Mouse (Mus musculus) limb, embryonic 10.5 days (tissue): ENCODE results near the gene Inca1. TPM values are rescaled to one million over a fixed set of nuclear protein-coding genes. Genes with fewer than 3 reads are reported as not detected.
A peak's percentile ranks its signal among the peaks of the same experiment; 100 is the strongest.

Experiments used
- DNase-seq: peaks from one replicate; pipeline ENCODE4 v3.0.0-alpha.2; 2017; ENCODE audit warnings: low spot score
- H3K27ac ChIP-seq: fragments of 300-500 bp; sonication (generic); 2 replicates; pipeline ENCODE4 v1.5.1; 2016; ENCODE audit warnings: mild to moderate bottlenecking
- H3K27me3 ChIP-seq: fragments of 300-500 bp; sonication (generic); 2 replicates; pipeline ENCODE4 v1.6.1; 2016; ENCODE audit warnings: low read depth, mild to moderate bottlenecking; ENCODE audit not compliant: poor library complexity, severe bottlenecking
- H3K36me3 ChIP-seq: fragments of 300-500 bp; sonication (generic); 2 replicates; pipeline ENCODE4 v1.6.1; 2016; ENCODE audit warnings: mild to moderate bottlenecking, moderate library complexity
- H3K4me1 ChIP-seq: fragments of 300-500 bp; sonication (generic); 2 replicates; pipeline ENCODE4 v1.6.1; 2016
- H3K4me3 ChIP-seq: fragments of 300-500 bp; sonication (generic); 2 replicates; pipeline ENCODE4 v1.5.1; 2016; ENCODE audit warnings: mild to moderate bottlenecking, moderate library complexity
- H3K9me3 ChIP-seq: fragments of 300-500 bp; sonication (generic); replicated peaks from 2 replicates; pipeline ENCODE4 v1.6.1; 2016; ENCODE audit warnings: mild to moderate bottlenecking
- whole genome bisulfite sequencing: fragments of 180-500 bp; shearing (Covaris S2); methylation state at CpG from one replicate; pipeline ENCODE4 v1.1.7; 2016; 5-methylcytosine and 5-hydroxymethylcytosine counted together
- polyA plus RNA-seq: library from polyadenylated mRNA; unstranded; fragments of >200 nt; fragmentation: Nextera tagmentation; extraction: Ambion mirVana; gene quantifications from 2 replicates; pipeline ENCODE4 v1.2.1, GENCODE M21; 2016

Gene Inca1
- polyA plus RNA-seq, 1 experiment from 2014 or later: 1.2 TPM

DNA sequence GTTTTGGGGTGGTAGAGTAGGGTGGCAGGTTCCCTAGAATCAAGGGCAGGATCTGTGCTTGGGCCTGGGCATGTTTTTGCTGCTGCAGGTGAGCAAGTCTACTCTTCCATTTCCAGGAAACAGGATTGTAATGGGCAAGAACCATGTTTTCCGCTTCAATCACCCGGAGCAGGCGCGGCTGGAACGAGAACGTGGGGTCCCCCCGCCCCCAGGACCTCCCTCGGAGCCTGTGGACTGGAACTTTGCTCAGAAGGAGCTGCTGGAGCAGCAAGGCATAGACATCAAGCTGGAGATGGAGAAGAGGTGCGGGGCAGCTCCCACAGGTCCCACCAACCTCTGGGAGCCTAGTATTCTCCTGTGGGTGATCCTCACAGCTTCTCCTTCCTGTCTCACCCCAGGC, 24.8 kb upstream of the Inca1 start:
- Histone ChIP-seq H3K9me3 (no peaks in the 10 kb centered on the region), H3K36me3 (peaks cover 98% of the 10 kb centered on the region), H3K27me3 (no peaks in the 10 kb centered on the region), H3K4me1 (no peaks in the 10 kb centered on the region), H3K27ac (no peak overlapping the region), H3K4me3 (no peak overlapping the region)
- WGBS: 92% methylated on average over 9 of the region's 9 CpGs
- no peak for DNase-seq

DNA sequence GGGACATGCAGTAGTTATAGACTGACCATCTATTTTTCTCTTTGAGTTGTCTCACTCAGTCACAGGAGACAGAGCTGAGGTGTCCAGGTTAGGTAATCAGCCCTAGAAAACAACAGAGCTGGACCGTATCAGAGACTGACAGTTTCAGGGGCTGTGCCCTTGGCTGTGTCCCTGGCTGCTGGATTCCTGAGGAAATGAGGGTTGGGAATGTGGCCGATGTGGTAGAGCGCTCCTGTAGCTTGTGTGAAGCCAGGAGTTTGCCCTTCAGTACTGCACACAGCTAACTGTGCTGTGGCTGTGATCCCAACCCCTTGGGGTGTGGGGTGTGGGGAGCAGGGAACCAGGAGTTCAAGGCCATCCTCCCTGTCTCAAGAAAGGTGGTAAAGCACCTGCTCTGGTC, 21.1 kb upstream of the Inca1 start:
- peaks cover 100% of the 10 kb centered on the region for H3K36me3 ChIP-seq
- WGBS: 93% methylated on average over 3 of the region's 3 CpGs
- no peaks in the 10 kb centered on the region for H3K4me1 ChIP-seq
- H3K4me3 ChIP-seq: no peak overlapping the region
- DNase-seq: no peak
- H3K27ac ChIP-seq: no peak overlapping the region
- no peaks in the 10 kb centered on the region for H3K9me3 ChIP-seq
- H3K27me3 ChIP-seq: no peaks in the 10 kb centered on the region

DNA sequence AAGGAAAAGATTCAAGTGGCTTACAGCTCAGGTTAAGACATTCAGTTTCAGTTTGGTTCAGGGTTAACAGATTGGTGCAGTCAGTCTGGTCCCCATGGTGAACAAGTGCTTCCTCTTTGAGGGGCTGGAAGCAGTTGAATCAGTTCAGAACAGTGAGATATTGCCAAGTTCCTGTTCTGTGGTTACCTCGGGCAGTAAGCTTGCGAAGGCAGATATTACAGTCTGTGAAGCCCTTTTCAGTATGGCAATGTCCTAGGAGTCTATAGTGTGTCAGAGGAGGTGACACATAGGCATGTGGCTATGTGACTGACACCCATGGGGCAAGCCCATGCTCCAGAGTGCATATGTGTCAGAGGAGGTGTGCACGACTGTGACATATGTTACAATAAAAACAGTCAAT, 20.6 kb upstream of the Inca1 start:
- 92% methylated on average over 3 of the region's 3 CpGs for WGBS
- H3K36me3 ChIP-seq: peaks cover 100% of the 10 kb centered on the region

DNA sequence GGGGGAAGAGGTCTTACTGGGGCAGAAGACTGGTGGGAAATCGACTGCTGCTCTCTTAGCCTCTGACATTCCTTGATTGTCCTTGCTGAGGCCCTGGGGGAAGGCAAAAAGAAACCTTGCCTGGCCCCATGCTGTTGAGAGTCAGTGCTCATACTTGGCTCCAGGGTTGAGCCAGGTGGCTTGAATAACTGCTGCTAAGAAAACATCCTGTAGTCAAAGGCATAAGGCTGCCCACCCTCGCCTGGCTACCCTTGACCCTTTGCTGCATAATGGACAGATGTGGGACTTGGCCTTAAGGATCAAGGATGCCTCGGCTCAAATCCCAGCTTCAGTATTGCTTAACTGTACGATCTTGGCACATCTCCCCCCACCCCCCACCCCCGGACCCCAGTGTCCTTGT, 18.5 kb upstream of the Inca1 start:
- WGBS: 83% methylated on average over 5 of the region's 5 CpGs
- Histone ChIP-seq H3K27ac (no peak overlapping the region), H3K36me3 (peaks cover 90% of the 10 kb centered on the region), H3K27me3 (no peaks in the 10 kb centered on the region), H3K4me3 (no peak overlapping the region), H3K4me1 (no peaks in the 10 kb centered on the region), H3K9me3 (no peaks in the 10 kb centered on the region)
- DNase-seq: no peak

More for the DNA sequence above, 20.6 kb upstream of the Inca1 start:
- Histone ChIP-seq H3K4me1 (no peaks in the 10 kb centered on the region), H3K9me3 (no peaks in the 10 kb centered on the region), H3K27me3 (no peaks in the 10 kb centered on the region), H3K4me3 (no peak overlapping the region), H3K27ac (no peak overlapping the region)
- DNase-seq: no peak

DNA sequence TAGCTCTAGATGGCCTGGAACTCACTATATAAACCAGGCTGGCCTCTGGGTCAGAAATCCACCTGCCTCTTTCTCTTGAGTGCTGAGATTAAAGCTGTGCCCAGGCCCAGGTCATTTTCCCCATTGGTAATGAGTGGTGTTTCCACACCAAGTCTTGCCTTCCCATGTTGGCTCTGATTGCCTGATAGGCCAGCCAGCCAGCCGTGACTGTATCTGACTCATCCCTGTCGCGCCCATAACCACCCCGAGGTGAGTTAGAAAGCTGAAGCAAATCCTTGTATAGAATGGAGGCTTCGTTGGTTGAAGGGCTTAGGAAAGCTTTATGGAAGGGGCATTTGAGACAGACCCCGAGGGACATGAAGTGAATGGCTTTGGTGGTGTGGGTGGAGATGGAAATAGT, 15.9 kb upstream of the Inca1 start:
- no peaks in the 10 kb centered on the region for H3K4me1 ChIP-seq
- no peak for DNase-seq
- H3K27ac ChIP-seq: no peak overlapping the region
- peaks cover 87% of the 10 kb centered on the region for H3K36me3 ChIP-seq
- no peaks in the 10 kb centered on the region for H3K27me3 ChIP-seq
- no peaks in the 10 kb centered on the region for H3K9me3 ChIP-seq
- no peak overlapping the region for H3K4me3 ChIP-seq
- WGBS: 93% methylated on average over 6 of the region's 6 CpGs

DNA sequence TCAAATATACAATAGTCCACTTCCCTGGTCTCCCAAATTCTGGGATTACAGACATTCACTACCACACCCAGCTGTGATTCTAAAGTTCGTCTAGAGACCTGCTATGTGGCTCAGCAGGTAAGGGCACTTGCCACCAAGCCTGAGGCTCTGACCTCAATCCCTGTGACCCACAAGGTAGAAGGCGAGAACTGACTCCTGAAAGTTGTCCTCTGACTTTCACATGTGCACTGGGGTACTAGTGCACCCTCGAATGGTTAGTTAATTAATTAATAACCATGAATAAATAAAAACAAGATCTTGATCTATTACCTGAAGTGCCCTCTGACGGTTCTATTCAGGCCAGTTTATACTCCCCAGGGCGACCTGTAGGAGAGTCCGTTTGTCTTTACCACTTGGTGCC, 13.3 kb upstream of the Inca1 start:
- DNase-seq: no peak
- Histone ChIP-seq H3K4me1 (no peaks in the 10 kb centered on the region), H3K4me3 (no peak overlapping the region), H3K9me3 (no peaks in the 10 kb centered on the region), H3K27me3 (no peaks in the 10 kb centered on the region), H3K27ac (no peak overlapping the region), H3K36me3 (peaks cover 87% of the 10 kb centered on the region)
- 87% methylated on average over 6 of the region's 6 CpGs for whole genome bisulfite sequencing

DNA sequence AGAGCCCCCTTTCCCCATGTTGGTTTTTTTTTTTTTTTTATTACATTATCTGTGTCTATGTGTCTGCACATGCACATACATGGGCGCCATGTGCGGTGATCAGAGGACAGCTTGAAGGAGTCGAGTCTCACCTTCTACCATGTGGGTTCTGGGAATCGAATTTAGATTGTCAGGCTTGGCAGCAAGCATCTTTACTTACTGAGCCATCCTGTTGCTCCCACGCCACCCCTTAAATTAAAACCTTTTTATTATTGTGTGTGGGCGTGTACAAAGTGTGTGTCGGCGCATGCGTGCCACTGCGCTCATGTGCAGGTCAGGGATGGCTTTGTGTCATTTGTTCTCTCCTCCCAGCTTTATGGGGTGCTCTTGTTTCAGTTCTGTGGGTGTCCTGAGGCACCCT, 11.1 kb upstream of the Inca1 start:
- Histone ChIP-seq H3K36me3 (peaks cover 87% of the 10 kb centered on the region), H3K9me3 (no peaks in the 10 kb centered on the region), H3K4me1 (no peaks in the 10 kb centered on the region), H3K4me3 (no peak overlapping the region), H3K27me3 (no peaks in the 10 kb centered on the region), H3K27ac (no peak overlapping the region)
- no peak for DNase-seq
- WGBS: 93% methylated on average over 10 of the region's 10 CpGs

DNA sequence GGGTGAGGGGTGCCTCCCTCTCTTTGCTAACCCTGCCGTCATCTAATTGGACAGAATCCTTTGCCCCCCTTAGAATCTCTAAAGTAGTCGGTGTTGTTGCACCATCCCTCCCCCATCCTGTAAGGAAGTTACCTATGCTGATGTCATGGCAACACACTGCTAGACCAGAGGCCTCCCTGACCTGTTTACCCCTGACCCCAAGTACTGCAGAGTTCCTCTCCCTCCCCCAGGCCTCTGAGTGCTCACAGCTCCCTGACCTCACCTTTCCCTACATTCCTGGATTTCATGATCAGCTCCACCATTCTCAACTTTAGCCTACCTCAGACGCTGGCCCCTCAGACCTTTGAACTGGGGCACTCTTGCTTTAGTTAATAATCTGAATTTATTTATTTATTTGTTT, 6.2 kb upstream of the Inca1 start:
- WGBS: 90% methylated on average over 3 of the region's 3 CpGs
- Histone ChIP-seq H3K27me3 (no peaks in the 10 kb centered on the region), H3K36me3 (peaks cover 89% of the 10 kb centered on the region), H3K9me3 (no peaks in the 10 kb centered on the region), H3K4me1 (peaks cover 19% of the 10 kb centered on the region), H3K4me3 (no peak overlapping the region), H3K27ac (no peak overlapping the region)
- no peak for DNase-seq

DNA sequence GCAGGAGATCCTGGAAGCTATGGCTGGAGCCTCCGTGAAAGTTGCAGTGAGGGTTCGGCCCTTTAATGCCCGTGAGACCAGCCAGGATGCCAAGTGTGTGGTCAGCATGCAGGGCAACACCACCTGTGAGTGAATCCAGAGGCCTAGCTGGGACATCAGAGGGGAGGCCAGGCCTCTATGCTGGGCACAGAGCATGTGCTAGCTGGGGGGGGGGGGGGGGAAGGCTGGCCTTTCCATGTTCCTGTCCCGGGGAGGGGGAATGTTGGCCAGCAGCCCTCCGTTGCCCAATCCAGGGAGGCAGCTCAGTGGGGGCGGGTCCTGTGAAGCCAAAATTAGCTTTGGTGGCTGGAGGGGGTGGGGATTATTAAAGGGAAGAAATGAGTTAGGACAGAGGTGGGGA, 2.8 kb upstream of the Inca1 start:
- WGBS: 76% methylated on average over 6 of the region's 6 CpGs
- H3K27me3 ChIP-seq: no peaks in the 10 kb centered on the region
- peaks cover 34% of the 10 kb centered on the region for H3K4me1 ChIP-seq
- H3K27ac ChIP-seq: no peak overlapping the region
- H3K9me3 ChIP-seq: no peaks in the 10 kb centered on the region
- no peak for DNase-seq
- peaks cover 56% of the 10 kb centered on the region for H3K36me3 ChIP-seq
- H3K4me3 ChIP-seq: 0 out of 2 replicates have a peak overlapping the region, but pooled peaks have one; percentile 96

DNA sequence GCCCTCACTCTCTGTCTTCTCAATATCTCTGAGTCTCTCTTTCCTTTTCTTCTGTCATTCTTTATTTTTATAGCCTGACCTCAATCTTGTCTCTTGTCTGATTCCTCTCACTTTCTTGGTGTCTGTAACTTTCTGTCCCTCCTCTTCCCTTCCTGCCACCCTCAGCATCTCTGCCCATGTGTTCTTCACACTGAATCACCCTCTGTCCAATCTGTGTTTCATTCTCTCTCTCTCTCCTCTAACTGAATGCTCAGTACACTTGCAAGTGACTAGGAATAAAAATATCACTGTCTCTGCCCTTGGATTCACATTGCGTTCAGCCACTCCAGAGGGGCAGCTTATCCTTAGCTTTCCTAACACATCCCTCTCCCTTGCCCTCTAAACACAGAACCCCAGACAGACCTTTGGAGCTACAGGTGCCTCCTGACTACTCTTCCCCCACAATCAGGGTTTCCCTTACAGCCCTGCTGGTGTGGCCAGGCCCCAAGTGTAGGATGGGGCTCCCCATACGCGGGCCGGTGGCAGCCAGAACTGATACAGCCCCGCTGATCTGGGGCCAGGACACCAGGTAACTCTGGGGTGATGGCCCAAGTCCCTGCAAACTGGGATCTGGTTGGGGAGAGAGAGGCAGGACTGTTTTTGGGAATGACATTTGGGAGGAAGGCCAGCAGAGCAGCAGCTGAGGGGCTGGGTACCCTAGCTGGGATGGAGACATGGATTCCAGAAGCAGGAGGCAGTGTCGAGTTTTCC, 2.2 kb upstream of the Inca1 start:
- WGBS: 82% methylated on average over 6 of the region's 6 CpGs
- H3K27me3 ChIP-seq: no peaks in the 10 kb centered on the region
- peaks cover 34% of the 10 kb centered on the region for H3K4me1 ChIP-seq
- no peak for DNase-seq
- peak overlapping the region; percentile 96 for H3K4me3 ChIP-seq
- H3K9me3 ChIP-seq: no peaks in the 10 kb centered on the region
- H3K36me3 ChIP-seq: peaks cover 50% of the 10 kb centered on the region
- H3K27ac ChIP-seq: no peak overlapping the region

DNA sequence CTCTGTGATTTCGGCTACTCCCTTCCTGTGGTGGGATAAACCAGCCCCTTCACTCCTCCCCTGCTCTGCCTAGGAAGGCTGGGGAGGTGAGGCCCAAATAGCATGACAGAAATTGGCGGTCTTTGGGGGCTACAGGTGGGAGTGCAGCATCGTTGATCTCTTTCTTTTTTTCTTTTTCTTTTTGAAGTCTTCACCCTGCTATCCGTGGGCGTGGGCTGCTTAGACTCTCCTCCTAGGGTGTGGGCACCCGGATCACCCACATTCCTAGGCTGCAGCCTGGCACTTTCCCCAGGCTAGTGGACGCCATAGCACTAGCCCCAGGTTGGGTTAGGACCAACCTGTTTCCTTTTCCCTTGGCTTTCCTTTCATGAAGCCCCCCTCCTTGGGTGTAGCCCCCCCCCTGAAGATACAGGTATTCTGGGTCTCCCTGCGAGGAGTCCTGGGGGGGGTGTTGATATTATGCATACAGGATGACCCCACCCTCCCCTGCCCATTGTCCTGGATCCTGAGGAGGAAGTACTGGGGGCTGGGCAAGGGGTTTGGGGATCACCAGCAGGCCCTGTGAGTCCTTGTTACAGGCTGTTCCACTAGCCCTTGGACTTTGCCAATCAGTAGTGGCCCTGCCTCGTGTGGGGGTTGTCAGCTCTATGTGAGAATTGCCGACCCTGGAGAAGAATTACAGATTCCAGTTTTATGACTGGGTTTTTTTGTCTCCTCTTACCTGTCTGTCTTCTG, 1.4 kb upstream of the Inca1 start:
- WGBS: 11% methylated on average over 10 of the region's 10 CpGs
- DNase-seq: no peak
- H3K27ac ChIP-seq: peak overlapping the region; percentile 96

DNA sequence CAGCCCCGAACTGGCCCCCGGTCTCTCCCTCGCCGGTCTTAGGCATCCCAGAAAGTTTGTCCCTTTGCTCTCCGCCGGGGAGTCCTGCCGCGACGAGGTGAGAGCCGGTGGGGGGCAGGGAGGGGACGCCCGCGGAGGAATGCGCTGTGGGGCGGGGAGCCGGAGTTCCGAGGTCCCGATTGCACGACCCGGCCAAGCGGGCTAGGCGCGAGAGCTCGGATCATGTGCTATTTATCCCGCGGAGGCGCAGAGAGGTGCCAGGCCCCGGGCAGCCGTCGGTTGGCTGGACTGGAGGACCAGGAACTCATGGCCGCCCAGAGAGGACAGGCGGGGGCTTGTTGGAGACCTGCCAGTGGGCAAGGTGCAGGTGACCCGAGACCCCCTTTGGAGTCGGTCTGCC, 658 bp upstream of the Inca1 start:
- Histone ChIP-seq H3K4me3 (peak overlapping the region; percentile 96), H3K9me3 (no peaks in the 10 kb centered on the region), H3K27ac (peak overlapping the region; percentile 96), H3K36me3 (peaks cover 34% of the 10 kb centered on the region), H3K27me3 (no peaks in the 10 kb centered on the region), H3K4me1 (peaks cover 34% of the 10 kb centered on the region)
- under 1% methylated on average over 34 of the region's 34 CpGs for WGBS
- peak; percentile 76 for DNase-seq

More for the DNA sequence above, 1.4 kb upstream of the Inca1 start:
- H3K27me3 ChIP-seq: no peaks in the 10 kb centered on the region
- H3K36me3 ChIP-seq: peaks cover 42% of the 10 kb centered on the region
- H3K9me3 ChIP-seq: no peaks in the 10 kb centered on the region
- peaks cover 34% of the 10 kb centered on the region for H3K4me1 ChIP-seq
- H3K4me3 ChIP-seq: peak overlapping the region; percentile 96

DNA sequence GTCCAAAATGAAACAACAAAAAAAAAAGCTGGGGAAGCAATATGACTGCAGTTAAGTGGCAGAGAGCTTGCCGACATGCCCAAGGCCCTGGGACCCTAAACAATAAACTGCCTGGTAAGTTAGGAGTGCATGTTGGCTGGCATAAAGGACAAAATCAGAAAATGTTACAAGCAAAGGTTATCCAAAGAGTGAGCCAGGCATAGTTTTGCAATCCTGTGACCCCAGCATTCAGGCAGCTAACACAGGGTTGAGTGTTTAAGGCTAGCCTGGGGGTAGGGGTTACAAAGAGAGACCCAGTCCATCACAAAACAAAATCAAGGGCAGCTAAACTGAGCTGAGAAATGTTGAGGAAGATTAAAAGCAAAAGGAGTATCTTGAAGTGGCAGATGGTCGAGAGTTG, 904 bp downstream of the Inca1 start:
- Histone ChIP-seq H3K27me3 (no peaks in the 10 kb centered on the region), H3K27ac (no peak overlapping the region), H3K4me3 (no peak overlapping the region), H3K4me1 (peaks cover 34% of the 10 kb centered on the region), H3K9me3 (no peaks in the 10 kb centered on the region), H3K36me3 (peaks cover 19% of the 10 kb centered on the region)
- DNase-seq: no peak
- WGBS: 76% methylated on average over 2 of the region's 2 CpGs
